Mouse (Mus musculus) embryo, embryonic 9.5 days (tissue): ENCODE measurements around the gene Rasef.
"Not testable (repeated sequence)": the region's sequence is repeated elsewhere in the genome, so short reads cannot be mapped to it uniquely, and the experiment has no call there.

Source experiments
- DNase-seq: peaks from one replicate; pipeline ENCODE4 v3.0.0-alpha.2; 2017; ENCODE audit errors: extremely low spot score

Gene Rasef

GRCm38 (mm10) chr4:73790260-73791185, at the start of gene Rasef:
TSS of gene Rasef (minus strand) at chr4:73790994.
- peak; percentile 75 for DNase-seq

GRCm38 (mm10) chr4:73826587-73826986, 35.8 kb upstream of the Rasef start:
- no peak for DNase-seq

- DNase-seq: no peak
Measured at GRCm38 (mm10) chr4:73791186-73791540, 369 bp upstream of the Rasef start.

- no peak for DNase-seq
Measured at GRCm38 (mm10) chr4:73789534-73789933, 1.3 kb downstream of the Rasef start.

- no peak for DNase-seq
Measured at GRCm38 (mm10) chr4:73788076-73788730, 2.6 kb downstream of the Rasef start.

GRCm38 (mm10) chr4:73784147-73784546, 6.6 kb downstream of the Rasef start:
- DNase-seq: no peak

GRCm38 (mm10) chr4:73781061-73781460, 9.7 kb downstream of the Rasef start:
- DNase-seq: no peak

GRCm38 (mm10) chr4:73775266-73775665, 15.5 kb downstream of the Rasef start:
- no peak for DNase-seq

GRCm38 (mm10) chr4:73773831-73774810, 16.7 kb downstream of the Rasef start:
- no peak for DNase-seq

GRCm38 (mm10) chr4:73772028-73772427, 18.8 kb downstream of the Rasef start:
- DNase-seq: no peak

- no peak for DNase-seq
Measured at GRCm38 (mm10) chr4:73770592-73770991, 20.2 kb downstream of the Rasef start.

- no peak for DNase-seq
Measured at GRCm38 (mm10) chr4:73768156-73768555, 22.6 kb downstream of the Rasef start.

- no peak for DNase-seq
Measured at GRCm38 (mm10) chr4:73748219-73748618, 42.6 kb downstream of the Rasef start.

- no peak for DNase-seq
Measured at GRCm38 (mm10) chr4:73739439-73739838, 51.4 kb downstream of the Rasef start.

- no peak for DNase-seq
Measured at GRCm38 (mm10) chr4:73719819-73720218, 71.0 kb downstream of the Rasef start.

- no peak for DNase-seq
Measured at GRCm38 (mm10) chr4:73718761-73719160, 72.0 kb downstream of the Rasef start.

- DNase-seq: not testable (repeated sequence)
Measured at GRCm38 (mm10) chr4:73683216-73683615, 107.6 kb downstream of the Rasef start, which contains the start of gene Gm428. TSS of gene Gm428 (plus strand) at chr4:73683516.

- not testable (repeated sequence) for DNase-seq
Measured at GRCm38 (mm10) chr4:73668054-73668453, 122.7 kb downstream of the Rasef start, which contains the start of gene Gm11239. TSS of gene Gm11239 (plus strand) at chr4:73668354.
